Mouse (Mus musculus) forebrain, embryonic 12.5 days (tissue): ENCODE results near the gene Ip6k2. TPM values are rescaled to one million over a fixed set of nuclear protein-coding genes. Genes with fewer than 3 reads are reported as not detected.

Experiments
- ATAC-seq: fragments of 200-750 bp; cut with Nextera tagmentation; 2 replicates; pipeline ENCODE4 v1.8.0; 2017; ENCODE audit warnings: moderate TSS enrichment; ENCODE audit not compliant: low FRiP score
- H3K27ac ChIP-seq: fragments of 300-500 bp; sonication (generic); 2 replicates; pipeline ENCODE4 v1.5.1; 2016; ENCODE audit warnings: mild to moderate bottlenecking
- H3K27me3 ChIP-seq: fragments of 300-500 bp; sonication (generic); 2 replicates; pipeline ENCODE4 v1.6.1; 2016; ENCODE audit warnings: mild to moderate bottlenecking
- H3K36me3 ChIP-seq: fragments of 300-500 bp; sonication (generic); replicated peaks from 2 replicates; pipeline ENCODE4 v1.6.1; 2016; ENCODE audit warnings: mild to moderate bottlenecking
- H3K4me1 ChIP-seq: fragments of 300-500 bp; sonication (generic); 2 replicates; pipeline ENCODE4 v1.6.1; 2016
- H3K4me2 ChIP-seq: fragments of 300-500 bp; sonication (generic); 2 replicates; pipeline ENCODE4 v1.6.1; 2016; ENCODE audit warnings: mild to moderate bottlenecking, moderate library complexity
- H3K4me3 ChIP-seq: fragments of 300-500 bp; sonication (generic); replicated peaks from 2 replicates; pipeline ENCODE4 v1.5.1; 2016; ENCODE audit warnings: mild to moderate bottlenecking
- H3K9ac ChIP-seq: fragments of 300-500 bp; sonication (generic); 2 replicates; pipeline ENCODE4 v1.6.1; 2016; ENCODE audit warnings: mild to moderate bottlenecking
- H3K9me3 ChIP-seq: fragments of 300-500 bp; sonication (generic); 2 replicates; pipeline ENCODE4 v1.6.1; 2016
- WGBS: fragments of 180-500 bp; shearing (Covaris S2); methylation state at CpG from one replicate; pipeline ENCODE4 v1.1.7; 2016; 5-methylcytosine and 5-hydroxymethylcytosine counted together
- polyA plus RNA-seq: library from polyadenylated mRNA; unstranded; fragments of >200 nt; fragmentation: Nextera tagmentation; extraction: Ambion mirVana; gene quantifications from 2 replicates; pipeline ENCODE4 v1.2.1, GENCODE M21; 2016

Gene Ip6k2
- polyA plus RNA-seq, 1 experiment from 2014 or later: 140 TPM

DNA sequence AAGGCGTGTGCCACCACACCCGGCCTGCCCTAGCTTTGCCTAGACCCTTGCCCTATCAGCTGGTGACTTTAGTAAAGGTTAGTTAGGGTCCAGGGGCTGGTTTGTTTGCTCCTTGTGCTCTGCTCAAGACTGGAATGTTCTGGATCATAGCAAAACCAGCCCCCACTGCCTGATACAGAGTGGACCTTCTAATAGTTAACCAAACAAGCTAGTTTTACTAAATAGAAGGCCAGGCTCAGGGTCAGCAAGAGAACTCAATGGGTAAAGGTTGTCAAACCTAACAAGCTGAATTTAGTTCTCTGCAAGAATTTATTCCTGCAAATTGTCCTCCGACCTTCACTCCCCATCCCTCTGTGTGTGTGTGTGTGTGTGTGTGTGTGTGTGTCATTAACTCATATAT is 29.6 kb upstream of the Ip6k2 start:
- Histone ChIP-seq H3K36me3 (peaks cover 3% of the 10 kb centered on the region; the same call in 1 of the 2 replicates), H3K4me1 (peaks cover 5% of the 10 kb centered on the region; the same call in 1 of the 2 replicates), H3K27ac (no peak overlapping the region), H3K4me3 (no peak overlapping the region), H3K4me2 (no peak overlapping the region), H3K27me3 (no peaks in the 10 kb centered on the region), H3K9ac (no peak overlapping the region), H3K9me3 (no peaks in the 10 kb centered on the region)
- WGBS: 88% methylated on average over 3 of the region's 3 CpGs
- no peak for ATAC-seq

DNA sequence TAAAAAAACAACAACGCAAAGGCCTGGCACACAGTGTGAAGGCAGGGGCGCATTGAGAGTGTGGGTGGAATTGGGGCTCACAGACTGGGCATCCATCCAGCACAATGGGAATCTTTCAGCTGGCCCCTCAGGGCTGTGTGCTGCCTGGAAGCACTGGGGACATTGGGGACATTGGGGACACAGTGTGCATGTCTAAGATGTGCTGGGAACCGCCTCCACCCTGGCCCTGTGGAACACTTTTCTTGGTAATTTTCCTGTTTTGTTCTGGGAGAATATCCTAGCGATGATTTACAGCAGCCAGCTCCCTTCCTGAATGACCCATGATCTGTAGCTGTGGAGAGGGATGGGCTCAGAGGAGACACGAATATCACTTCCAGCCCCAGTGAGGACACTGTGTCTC is 29.2 kb upstream of the Ip6k2 start:
- no peak overlapping the region for H3K27ac ChIP-seq
- no peak overlapping the region for H3K4me2 ChIP-seq
- no peak overlapping the region for H3K9ac ChIP-seq
- no peaks in the 10 kb centered on the region for H3K9me3 ChIP-seq
- WGBS: 88% methylated on average over 5 of the region's 5 CpGs
- H3K27me3 ChIP-seq: no peaks in the 10 kb centered on the region
- peaks cover under 1% of the 10 kb centered on the region; the same call in 1 of the 2 replicates for H3K4me1 ChIP-seq
- no peak overlapping the region for H3K4me3 ChIP-seq
- H3K36me3 ChIP-seq: no peaks in the 10 kb centered on the region
- ATAC-seq: no peak

- WGBS: 63% methylated on average over 6 of the region's 6 CpGs
- no peaks in the 10 kb centered on the region for H3K36me3 ChIP-seq
- ATAC-seq: no peak
- H3K4me3 ChIP-seq: no peak overlapping the region
- no peak overlapping the region for H3K9ac ChIP-seq
- H3K4me2 ChIP-seq: no peak overlapping the region
- H3K27me3 ChIP-seq: no peaks in the 10 kb centered on the region
- no peak overlapping the region for H3K27ac ChIP-seq
- no peaks in the 10 kb centered on the region for H3K4me1 ChIP-seq
- H3K9me3 ChIP-seq: no peaks in the 10 kb centered on the region
Measured at GRCm38 (mm10) chr9:108757406-108757805, 26.2 kb upstream of the Ip6k2 start.

DNA sequence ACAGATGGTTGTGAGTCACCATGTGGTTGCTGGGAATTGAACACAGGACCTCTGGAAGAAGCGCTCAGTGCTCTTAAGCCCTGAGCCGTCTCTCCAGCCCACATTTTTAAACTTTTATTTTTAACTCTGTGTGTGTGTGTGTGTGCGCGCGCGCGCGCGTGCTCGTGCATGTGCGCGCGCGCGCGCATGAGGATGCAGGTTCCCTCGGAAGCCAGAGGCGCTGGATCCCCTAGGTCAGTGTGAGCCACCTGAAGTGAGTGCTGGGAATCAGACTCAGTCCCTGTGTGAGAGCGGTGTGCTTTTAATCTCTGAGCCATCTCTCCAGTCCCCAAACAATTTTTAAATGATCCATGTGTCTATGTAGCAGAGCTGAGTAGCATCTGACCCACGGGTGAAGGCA is 24.5 kb upstream of the Ip6k2 start:
- Histone ChIP-seq H3K4me2 (no peak overlapping the region), H3K27me3 (no peaks in the 10 kb centered on the region), H3K4me1 (no peaks in the 10 kb centered on the region), H3K9me3 (no peaks in the 10 kb centered on the region), H3K4me3 (no peak overlapping the region), H3K36me3 (no peaks in the 10 kb centered on the region), H3K9ac (no peak overlapping the region), H3K27ac (no peak overlapping the region)
- no peak for ATAC-seq
- 93% methylated on average over 20 of the region's 20 CpGs for WGBS

DNA sequence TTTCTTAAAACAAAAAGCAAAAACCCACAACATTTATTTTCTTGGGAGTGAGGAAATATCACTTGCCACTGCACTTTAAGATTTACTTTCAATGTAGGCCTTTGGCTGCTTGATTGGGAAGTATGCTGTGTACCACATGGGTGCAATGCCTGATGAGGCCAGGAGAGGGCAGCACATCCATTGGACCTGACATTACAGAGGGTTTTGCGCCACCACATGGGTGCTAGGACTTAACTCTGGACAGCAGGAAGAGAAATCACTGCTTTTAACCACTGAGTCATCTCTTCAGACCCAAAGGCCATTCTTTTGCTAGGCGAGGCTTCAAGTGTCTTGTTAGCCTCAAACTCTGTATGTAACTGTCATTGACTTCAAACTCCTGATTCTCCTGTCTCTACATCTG is 23.8 kb upstream of the Ip6k2 start:
- no peak overlapping the region for H3K9ac ChIP-seq
- 60% methylated on average over 2 of the region's 2 CpGs for WGBS
- H3K9me3 ChIP-seq: no peaks in the 10 kb centered on the region
- no peak for ATAC-seq
- no peaks in the 10 kb centered on the region for H3K4me1 ChIP-seq
- no peak overlapping the region for H3K4me2 ChIP-seq
- no peaks in the 10 kb centered on the region for H3K27me3 ChIP-seq
- H3K4me3 ChIP-seq: no peak overlapping the region
- no peaks in the 10 kb centered on the region for H3K36me3 ChIP-seq
- H3K27ac ChIP-seq: no peak overlapping the region

- no peak overlapping the region for H3K4me2 ChIP-seq
- ATAC-seq: no peak
- H3K9ac ChIP-seq: no peak overlapping the region
- no peaks in the 10 kb centered on the region for H3K9me3 ChIP-seq
- H3K27ac ChIP-seq: no peak overlapping the region
- H3K4me1 ChIP-seq: no peaks in the 10 kb centered on the region
- no peak overlapping the region for H3K4me3 ChIP-seq
- no peaks in the 10 kb centered on the region for H3K36me3 ChIP-seq
- no peaks in the 10 kb centered on the region for H3K27me3 ChIP-seq
Measured at GRCm38 (mm10) chr9:108761561-108761960, 22.0 kb upstream of the Ip6k2 start.

DNA sequence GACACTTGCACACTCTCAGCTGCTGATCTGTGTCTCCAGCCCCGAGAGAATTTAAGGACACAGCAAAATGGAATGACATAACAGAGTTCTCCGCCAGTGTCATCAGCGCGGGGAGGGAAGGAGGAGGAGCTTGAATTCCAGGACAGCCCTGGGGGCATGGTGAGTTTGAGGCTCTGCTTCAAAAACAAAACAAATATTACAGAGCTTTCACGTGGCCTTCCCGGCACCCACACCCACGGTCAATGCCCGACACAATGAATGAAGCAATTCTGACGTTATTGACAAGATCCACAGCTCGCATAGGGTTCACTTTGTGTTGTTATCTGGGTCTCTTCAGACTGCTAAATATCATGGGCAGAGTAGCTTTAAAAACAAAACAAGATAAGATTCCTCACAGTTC is 18.6 kb upstream of the Ip6k2 start:
- 84% methylated on average over 10 of the region's 10 CpGs for WGBS

DNA sequence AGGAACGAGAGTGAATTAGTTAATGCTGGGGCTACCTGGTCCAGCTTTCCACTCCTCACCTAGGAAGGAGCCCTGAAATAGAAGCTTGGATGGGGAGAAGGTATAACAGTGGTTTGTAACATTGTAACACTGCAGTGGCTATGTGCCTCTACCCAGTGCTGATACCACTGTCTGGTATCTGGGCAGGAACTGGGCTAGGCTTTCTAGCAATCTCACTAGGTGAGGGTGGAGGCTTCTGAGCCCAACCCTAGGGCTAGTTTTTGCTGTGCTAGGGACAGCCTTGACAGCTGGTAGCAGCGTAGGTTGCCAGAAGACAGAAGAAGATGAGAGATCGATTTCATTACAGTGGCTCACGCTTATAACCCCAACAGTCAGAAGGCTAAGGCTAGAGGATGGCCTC is 7.0 kb upstream of the Ip6k2 start:
- Histone ChIP-seq H3K27ac (no peak overlapping the region), H3K9ac (no peak overlapping the region), H3K4me3 (no peak overlapping the region), H3K9me3 (no peaks in the 10 kb centered on the region), H3K4me1 (peaks cover 6% of the 10 kb centered on the region), H3K36me3 (no peaks in the 10 kb centered on the region), H3K4me2 (no peak overlapping the region), H3K27me3 (no peaks in the 10 kb centered on the region)
- WGBS: 86% methylated on average over 4 of the region's 4 CpGs
- ATAC-seq: no peak

More for the DNA sequence above, 18.6 kb upstream of the Ip6k2 start:
- H3K4me2 ChIP-seq: no peak overlapping the region
- no peaks in the 10 kb centered on the region for H3K9me3 ChIP-seq
- H3K9ac ChIP-seq: no peak overlapping the region
- no peaks in the 10 kb centered on the region for H3K4me1 ChIP-seq
- ATAC-seq: no peak
- no peaks in the 10 kb centered on the region for H3K27me3 ChIP-seq
- H3K4me3 ChIP-seq: no peak overlapping the region
- no peaks in the 10 kb centered on the region for H3K36me3 ChIP-seq
- no peak overlapping the region for H3K27ac ChIP-seq

DNA sequence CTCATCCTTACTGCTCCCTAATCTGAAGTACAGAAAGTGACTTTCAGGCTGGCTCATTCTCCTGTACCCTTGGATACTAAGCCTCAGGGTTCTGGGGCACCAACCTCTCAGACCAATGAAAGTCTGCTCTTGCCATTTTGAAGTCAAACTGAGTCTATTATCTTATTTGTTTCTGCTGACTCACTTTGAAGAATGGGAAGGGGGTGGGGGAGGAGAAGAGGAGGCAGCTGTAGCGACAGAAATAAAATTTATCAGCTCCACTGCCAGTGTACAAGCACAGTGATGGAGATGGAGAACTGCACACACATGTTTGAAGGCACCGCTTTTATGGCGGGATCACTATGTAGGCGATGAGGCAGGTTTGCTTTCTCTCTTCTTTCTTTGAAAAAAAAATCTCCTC is 6.3 kb upstream of the Ip6k2 start:
- Histone ChIP-seq H3K4me3 (no peak overlapping the region), H3K27ac (no peak overlapping the region), H3K36me3 (no peaks in the 10 kb centered on the region), H3K9me3 (no peaks in the 10 kb centered on the region), H3K4me2 (no peak overlapping the region), H3K27me3 (no peaks in the 10 kb centered on the region), H3K4me1 (peaks cover 9% of the 10 kb centered on the region), H3K9ac (no peak overlapping the region)
- ATAC-seq: no peak
- WGBS: 90% methylated on average over 4 of the region's 4 CpGs

DNA sequence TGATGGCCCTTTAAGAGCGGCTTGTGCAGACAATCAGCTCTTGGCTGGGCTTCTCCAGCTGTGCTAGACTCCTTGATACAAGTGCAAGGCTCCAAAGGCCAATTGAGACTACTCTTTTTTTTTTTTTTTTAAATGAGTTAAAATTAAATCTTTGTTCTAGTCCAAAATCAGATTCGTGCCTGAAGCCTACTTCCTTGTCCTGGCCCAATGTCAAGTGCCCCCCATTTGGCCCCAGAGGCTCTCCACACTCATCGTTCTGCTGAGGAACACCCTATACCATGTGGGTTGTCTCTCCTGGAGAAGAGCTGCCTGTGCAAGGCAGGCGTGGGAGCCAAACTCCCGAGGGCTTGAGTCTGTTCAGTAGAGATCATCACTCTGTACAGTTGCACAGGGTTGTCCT is 2.6 kb upstream of the Ip6k2 start:
- WGBS: 68% methylated on average over 5 of the region's 5 CpGs
- Histone ChIP-seq H3K4me2 (no peak overlapping the region), H3K36me3 (0 out of 2 replicates have a peak, but pooled peaks cover under 1% of the 10 kb centered on the region), H3K27ac (no peak overlapping the region), H3K4me3 (no peak overlapping the region), H3K9ac (no peak overlapping the region), H3K9me3 (no peaks in the 10 kb centered on the region), H3K4me1 (peaks cover 21% of the 10 kb centered on the region), H3K27me3 (no peaks in the 10 kb centered on the region)
- ATAC-seq: no peak

GRCm38 (mm10) chr9:108781891-108782290 is 1.7 kb upstream of the Ip6k2 start:
- Histone ChIP-seq H3K36me3 (peaks cover 6% of the 10 kb centered on the region; the same call in 1 of the 2 replicates), H3K4me2 (no peak overlapping the region), H3K9ac (no peak overlapping the region), H3K9me3 (no peaks in the 10 kb centered on the region), H3K27ac (0 out of 2 replicates have a peak overlapping the region, but pooled peaks have one; percentile 8), H3K4me3 (no peak overlapping the region), H3K27me3 (no peaks in the 10 kb centered on the region), H3K4me1 (peaks cover 30% of the 10 kb centered on the region)
- ATAC-seq: no peak
- 77% methylated on average over 4 of the region's 4 CpGs for WGBS

DNA sequence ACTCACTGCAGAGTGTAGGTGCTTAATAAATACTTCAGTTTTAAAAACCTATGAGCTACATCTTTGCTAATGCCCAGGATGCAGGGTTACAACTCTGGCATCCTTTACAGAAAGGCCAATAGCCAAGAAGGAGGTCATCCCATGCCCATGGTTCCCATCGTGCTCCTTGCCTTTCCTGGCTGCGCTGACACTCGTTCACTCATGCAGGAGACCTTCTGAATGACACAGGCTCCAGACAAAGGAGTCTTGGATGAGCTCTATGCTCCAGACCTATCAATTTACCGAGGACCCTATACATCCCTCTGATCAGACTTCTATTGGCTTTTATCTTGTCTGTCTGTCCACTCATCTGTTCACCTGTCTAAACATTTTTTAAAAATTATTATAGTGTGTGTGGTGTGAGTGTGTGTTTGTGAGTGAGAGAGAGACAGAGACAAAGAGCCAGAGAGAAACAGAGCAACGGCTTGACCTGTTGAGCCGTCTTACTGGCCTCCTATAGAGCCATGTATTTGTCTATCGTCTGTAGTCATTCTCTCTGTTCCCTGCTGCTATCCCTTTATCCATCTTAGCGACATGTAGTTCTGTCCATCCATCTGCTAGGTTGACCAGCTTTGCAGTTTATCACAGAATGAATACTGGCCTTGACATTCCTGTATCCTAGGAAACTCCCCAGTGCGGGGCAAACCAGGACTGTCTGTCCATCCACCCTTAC is 604 bp upstream of the Ip6k2 start:
- WGBS: 14% methylated on average over 9 of the region's 9 CpGs
- Histone ChIP-seq H3K9ac (peak overlapping the region; percentile 88), H3K4me2 (peak overlapping the region; percentile 80), H3K27me3 (no peaks in the 10 kb centered on the region), H3K4me1 (peaks cover 41% of the 10 kb centered on the region), H3K36me3 (peaks cover 10% of the 10 kb centered on the region; the same call in 1 of the 2 replicates), H3K9me3 (no peaks in the 10 kb centered on the region), H3K4me3 (peak overlapping the region; percentile 86), H3K27ac (peak overlapping the region; percentile 93)
- peak; percentile 8 for ATAC-seq

DNA sequence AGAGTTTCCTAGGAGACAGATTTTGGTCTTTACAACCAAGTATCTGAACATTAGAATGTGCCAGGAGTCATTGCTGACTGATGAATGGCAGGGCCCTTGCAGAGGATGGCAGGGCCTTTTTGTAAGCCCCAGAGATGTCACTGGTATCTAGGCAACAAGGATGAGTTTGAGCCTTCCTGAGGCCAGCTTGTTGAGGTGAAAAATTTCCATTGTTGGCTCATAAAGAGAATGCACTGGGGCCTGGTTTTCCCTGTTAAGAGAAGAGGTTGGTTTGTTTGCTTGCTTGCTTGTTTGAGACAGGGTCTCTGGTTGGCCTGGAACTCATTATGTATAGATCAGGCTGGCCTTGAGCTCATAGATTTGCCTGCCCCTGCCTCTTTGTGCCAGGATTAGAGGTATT is 1.8 kb downstream of the Ip6k2 start:
- Histone ChIP-seq H3K4me1 (peaks cover 61% of the 10 kb centered on the region), H3K36me3 (peaks cover 10% of the 10 kb centered on the region; the same call in 1 of the 2 replicates), H3K9me3 (no peaks in the 10 kb centered on the region), H3K4me3 (peak overlapping the region; percentile 86), H3K27ac (peak overlapping the region; percentile 66), H3K4me2 (peak overlapping the region; percentile 80), H3K27me3 (no peaks in the 10 kb centered on the region), H3K9ac (peak overlapping the region; percentile 88)
- ATAC-seq: no peak
